Mouse (Mus musculus) CH12.LX (cell line): ENCODE measurements around the gene Zfp786.

Source experiments
- CHD2 ChIP-seq: IDR thresholded peaks from 2 replicates; pipeline ENCODE4 v1.6.1; 2011; ENCODE audit warnings: low read length, improper control_type of control experiment
- CTCF ChIP-seq, 2 experiments: IDR thresholded peaks in 1 of 2; conservative IDR thresholded peaks in 1 of 2; 2 replicates each; pipeline ENCODE4 v1.5.1; 2011 to 2012; ENCODE audit warnings: low read depth in 2 of 2, low read length in 2 of 2, improper control_type of control experiment in 1 of 2, inconsistent platforms in 1 of 2, mild to moderate bottlenecking in 1 of 2, moderate library complexity in 1 of 2
- KAT2A ChIP-seq: IDR thresholded peaks from 2 replicates; pipeline ENCODE4 v1.6.1; 2012; ENCODE audit warnings: low read length, improper control_type of control experiment, inconsistent platforms; ENCODE audit not compliant: insufficient replicate concordance
- MXI1 ChIP-seq: IDR thresholded peaks from 2 replicates; pipeline ENCODE4 v1.6.1; 2011; ENCODE audit warnings: mild to moderate bottlenecking, low read depth, low read length, improper control_type of control experiment
- POLR2A ChIP-seq: IDR thresholded peaks from 2 replicates; pipeline ENCODE4 v1.6.1; 2011; ENCODE audit warnings: low read depth, mild to moderate bottlenecking, improper control_type of control experiment, low read length
- POLR2AphosphoS2 ChIP-seq: IDR thresholded peaks from 2 replicates; pipeline ENCODE4 v1.6.1; 2011; ENCODE audit warnings: low read depth, low read length, improper control_type of control experiment
- TCF12 ChIP-seq: IDR thresholded peaks from 2 replicates; pipeline ENCODE4 v1.6.1; 2014; ENCODE audit warnings: low read depth, mild to moderate bottlenecking, inconsistent platforms, low read length, improper control_type of control experiment
- UBTF ChIP-seq: IDR thresholded peaks from 2 replicates; pipeline ENCODE4 v1.6.1; 2012; ENCODE audit warnings: low read depth, mild to moderate bottlenecking, inconsistent platforms, low read length, improper control_type of control experiment, moderate library complexity
- ZMIZ1 ChIP-seq: IDR thresholded peaks from 2 replicates; pipeline ENCODE4 v1.6.1; 2012; ENCODE audit warnings: low read depth, mild to moderate bottlenecking, inconsistent platforms, low read length, improper control_type of control experiment

- TF ChIP-seq POLR2A (no peak), CTCF (conservative IDR thresholded peaks at IDR 0.05 in 1 of 2, IDR thresholded peaks at IDR 0.05 in 1 of 2; ENCODE audit: low read depth in 2 of 2, low read length in 2 of 2) (no peak), CHD2 (no peak), POLR2AphosphoS2 (no peak), TCF12 (no peak), KAT2A (no peak), ZMIZ1 (no peak), MXI1 (no peak), UBTF (no peak)
Measured at GRCm38 (mm10) chr6:47837630-47838029, 7.0 kb upstream of the Zfp786 start.
